Mouse (Mus musculus): ENCODE measurements around the gene Kdm2a.

GRCm38 (mm10) chr19:4385026-4385425 lies 13.1 kb downstream of the Kdm2a start:
- no peak for TF ChIP-seq POLR2A (IDR thresholded peaks at IDR 0.05; ENCODE audit: low read depth, low read length)
- TF ChIP-seq CTCF (conservative IDR thresholded peaks at IDR 0.05; ENCODE audit: insufficient read depth, insufficient read length, low read depth, low read length) = no peak

Measured in kidney, adult 2 months (tissue).